Comparison of ENCODE assay signal across 8 mouse cellular contexts in genomic region chr7:80400099-80400498, GRCm38 (mm10). TPM values are rescaled to one million over a fixed set of nuclear protein-coding genes. Genes with fewer than 3 reads are reported as not detected.
A peak's percentile ranks its signal among the peaks of the same experiment; 100 is the strongest.
DNase-seq lines count a peak whose midpoint lies in the region; ATAC-seq and TF ChIP-seq lines count a peak whose summit lies in the region.

No protein-coding gene starts in this region.

- peak overlapping the region; percentile 99 for H3K9ac ChIP-seq in heart, embryonic 13.5 days
- H3K9ac ChIP-seq in limb, embryonic 13.5 days, result peak overlapping the region; percentile 51

- peak overlapping the region; percentile 88 for H3K4me2 ChIP-seq in heart, embryonic 13.5 days
- H3K4me2 ChIP-seq in limb, embryonic 13.5 days (replicated peaks), result peak overlapping the region; percentile 94

- 10% methylated on average over 5 of the region's 5 CpGs for WGBS in cerebellum, adult 2 months
- WGBS in heart, embryonic 13.5 days, result 38% methylated on average over 5 of the region's 5 CpGs
- 39% methylated on average over 5 of the region's 5 CpGs for WGBS in limb, embryonic 13.5 days
- 25% methylated on average over 5 of the region's 5 CpGs for WGBS in small intestine, adult 2 months

- DNase-seq in cerebellum, adult 2 months, result peak; percentile 82 to 85
- DNase-seq in left cerebral cortex, postnatal 14 days (ENCODE audit: low spot score in 2 of 2), result no peak
- no peak for DNase-seq in left cerebral cortex, adult 9 months (ENCODE audit: low spot score in 2 of 2)

- peak overlapping the region; percentile 98 for H3K4me3 ChIP-seq in megakaryocyte, embryonic 14.5 days (replicated peaks)
- H3K4me3 ChIP-seq in cerebellum, adult 2 months (replicated peaks; ENCODE audit: insufficient read depth, low read depth, low read length), result peak overlapping the region; percentile 99
- H3K4me3 ChIP-seq in heart, embryonic 13.5 days, result peak overlapping the region; percentile 94
- H3K4me3 ChIP-seq in limb, embryonic 13.5 days, result no peak overlapping the region
- peak overlapping the region; percentile 11; the same call in 1 of the 2 replicates for H3K4me3 ChIP-seq in small intestine, adult 2 months (ENCODE audit: low read depth, low read length)

- H3K9me3 ChIP-seq in megakaryocyte, embryonic 14.5 days, result no peaks in the 10 kb centered on the region
- H3K9me3 ChIP-seq in heart, embryonic 13.5 days, result no peaks in the 10 kb centered on the region
- no peaks in the 10 kb centered on the region for H3K9me3 ChIP-seq in limb, embryonic 13.5 days

- H3K36me3 ChIP-seq in megakaryocyte, embryonic 14.5 days (replicated peaks; ENCODE audit: low read length), result peaks cover 52% of the 10 kb centered on the region
- H3K36me3 ChIP-seq in heart, embryonic 13.5 days, result peaks cover 35% of the 10 kb centered on the region
- H3K36me3 ChIP-seq in limb, embryonic 13.5 days, result peaks cover 32% of the 10 kb centered on the region
- H3K36me3 ChIP-seq in small intestine, adult 2 months (ENCODE audit: control insufficient read depth, insufficient read depth, low read length), result peaks cover 23% of the 10 kb centered on the region

- peak overlapping the region; percentile 77 for H3K27ac ChIP-seq in cerebellum, adult 2 months (ENCODE audit: insufficient read depth, low read length)
- peak overlapping the region; percentile 96 for H3K27ac ChIP-seq in heart, embryonic 13.5 days (replicated peaks)
- H3K27ac ChIP-seq in limb, embryonic 13.5 days, result peak overlapping the region; percentile 52; the same call in 1 of the 2 replicates
- H3K27ac ChIP-seq in small intestine, adult 2 months (ENCODE audit: insufficient read depth, low read depth, low read length), result no peak overlapping the region

- TF ChIP-seq POLR2A in cerebellum, adult 2 months (IDR thresholded peaks at IDR 0.05; ENCODE audit: borderline replicate concordance, insufficient read depth, low read length), result no peak
- no peak for TF ChIP-seq POLR2A in small intestine, adult 2 months (IDR thresholded peaks at IDR 0.05; ENCODE audit: low read depth, low read length)

- intact Hi-C loops in left cerebral cortex, postnatal 14 days (cut with DNase I), result no loop called here

- peaks cover under 1% of the 10 kb centered on the region for H3K27me3 ChIP-seq in megakaryocyte, embryonic 14.5 days (replicated peaks)
- H3K27me3 ChIP-seq in cerebellum, adult 2 months (ENCODE audit: control insufficient read depth, insufficient read depth, low read length), result no peaks in the 10 kb centered on the region
- H3K27me3 ChIP-seq in heart, embryonic 13.5 days (replicated peaks), result no peaks in the 10 kb centered on the region
- 0 out of 2 replicates have a peak, but pooled peaks cover 5% of the 10 kb centered on the region for H3K27me3 ChIP-seq in limb, embryonic 13.5 days
- H3K27me3 ChIP-seq in small intestine, adult 2 months (ENCODE audit: control insufficient read depth, insufficient read depth, low read length), result no peaks in the 10 kb centered on the region

- no peak for ATAC-seq in megakaryocyte, adult 5-6 weeks (ENCODE audit: poor library complexity, severe bottlenecking)
- no peak for ATAC-seq in heart, embryonic 13.5 days (ENCODE audit: extremely low read depth, insufficient number of reproducible peaks, low FRiP score, low TSS enrichment)
- ATAC-seq in limb, embryonic 13.5 days (ENCODE audit: low FRiP score, low read depth), result no peak

- peaks cover 80% of the 10 kb centered on the region for H3K4me1 ChIP-seq in megakaryocyte, embryonic 14.5 days
- peaks cover 22% of the 10 kb centered on the region for H3K4me1 ChIP-seq in cerebellum, adult 2 months (ENCODE audit: control insufficient read depth, insufficient read depth, low read length)
- H3K4me1 ChIP-seq in heart, embryonic 13.5 days, result peaks cover 58% of the 10 kb centered on the region
- peaks cover 36% of the 10 kb centered on the region for H3K4me1 ChIP-seq in limb, embryonic 13.5 days
- peaks cover 15% of the 10 kb centered on the region for H3K4me1 ChIP-seq in small intestine, adult 2 months (ENCODE audit: control insufficient read depth, insufficient read depth, insufficient read length, low read length)

- no peak for TF ChIP-seq CTCF in cerebellum, adult 2 months (IDR thresholded peaks at IDR 0.05; ENCODE audit: borderline replicate concordance, insufficient read depth, low read depth, low read length)
- TF ChIP-seq CTCF in small intestine, adult 2 months (IDR thresholded peaks at IDR 0.05; ENCODE audit: extremely low read depth, insufficient read length, insufficient replicate concordance, low read depth, low read length), result no peak

RNA-seq across cellular contexts. Expression of gene Furin, which starts 5.1 kb away (rescaled TPM):
- 72.7 and 125 TPM in 2 replicates for polyA plus RNA-seq in megakaryocyte, embryonic 14.5 days (2012; ENCODE audit: insufficient read depth, low replicate concordance)
- total RNA-seq in megakaryocyte, adult 5-6 weeks (2015), result 28.0 and 34.1 TPM in 2 replicates
- total RNA-seq in megakaryocyte, adult 5-6 weeks (2017), result 13.8 and 21.3 TPM in 2 replicates
- 34.4 and 37.3 TPM in 2 replicates for polyA plus RNA-seq in cerebellum, adult 2 months (2012; rRNA removed)
- polyA plus RNA-seq in heart, embryonic 13.5 days (2015; fragmentation: Nextera tagmentation; extraction: Ambion mirVana), result 14.2 and 14.8 TPM in 2 replicates
- 12.0 and 12.5 TPM in 2 replicates for polyA plus RNA-seq in limb, embryonic 13.5 days (2015; fragmentation: Nextera tagmentation; extraction: Ambion mirVana)
- polyA plus RNA-seq in small intestine, adult 2 months (2012; rRNA removed), result 75.2 and 117 TPM in 2 replicates
- 10 to 100 TPM; 38.8 to 46.2 TPM for total RNA-seq in left cerebral cortex, postnatal 14 days (2021)

RNA-seq across cellular contexts. Expression of gene Fes, which starts 12.4 kb away (rescaled TPM):
- polyA plus RNA-seq in megakaryocyte, embryonic 14.5 days (2012; ENCODE audit: insufficient read depth, low replicate concordance), result 42.2 and 53.1 TPM in 2 replicates
- total RNA-seq in megakaryocyte, adult 5-6 weeks (2015), result 260 and 265 TPM in 2 replicates
- total RNA-seq in megakaryocyte, adult 5-6 weeks (2017), result 252 and 267 TPM in 2 replicates
- 4.2 and 4.9 TPM in 2 replicates for polyA plus RNA-seq in cerebellum, adult 2 months (2012; rRNA removed)
- polyA plus RNA-seq in heart, embryonic 13.5 days (2015; fragmentation: Nextera tagmentation; extraction: Ambion mirVana), result 10.7 and 10.8 TPM in 2 replicates
- 11.5 and 14.3 TPM in 2 replicates for polyA plus RNA-seq in limb, embryonic 13.5 days (2015; fragmentation: Nextera tagmentation; extraction: Ambion mirVana)
- polyA plus RNA-seq in small intestine, adult 2 months (2012; rRNA removed), result 15.2 and 16.6 TPM in 2 replicates
- 1 to 10 TPM; 5.6 to 6.7 TPM for total RNA-seq in left cerebral cortex, postnatal 14 days (2021)

RNA-seq across cellular contexts. Expression of gene Man2a2, which starts 28.9 kb away (rescaled TPM):
- polyA plus RNA-seq in megakaryocyte, embryonic 14.5 days (2012; ENCODE audit: insufficient read depth, low replicate concordance), result 36.1 and 38.2 TPM in 2 replicates
- 23.3 and 25.3 TPM in 2 replicates for total RNA-seq in megakaryocyte, adult 5-6 weeks (2015)
- total RNA-seq in megakaryocyte, adult 5-6 weeks (2017), result 27.8 and 39.5 TPM in 2 replicates
- 167 and 188 TPM in 2 replicates for polyA plus RNA-seq in cerebellum, adult 2 months (2012; rRNA removed)
- 15.0 and 19.3 TPM in 2 replicates for polyA plus RNA-seq in heart, embryonic 13.5 days (2015; fragmentation: Nextera tagmentation; extraction: Ambion mirVana)
- 22.0 and 24.4 TPM in 2 replicates for polyA plus RNA-seq in limb, embryonic 13.5 days (2015; fragmentation: Nextera tagmentation; extraction: Ambion mirVana)
- 16.8 and 30.2 TPM in 2 replicates for polyA plus RNA-seq in small intestine, adult 2 months (2012; rRNA removed)
- 100 to 1,000 TPM; 114 to 118 TPM for total RNA-seq in left cerebral cortex, postnatal 14 days (2021)

RNA-seq across cellular contexts. Expression of gene Hddc3, which starts 57.2 kb away (rescaled TPM):
- polyA plus RNA-seq in megakaryocyte, embryonic 14.5 days (2012; ENCODE audit: insufficient read depth, low replicate concordance), result 17.4 and 104 TPM in 2 replicates
- total RNA-seq in megakaryocyte, adult 5-6 weeks (2015), result 6.7 and 8.5 TPM in 2 replicates
- total RNA-seq in megakaryocyte, adult 5-6 weeks (2017), result 6.1 and 11.1 TPM in 2 replicates
- 57.7 and 61.0 TPM in 2 replicates for polyA plus RNA-seq in cerebellum, adult 2 months (2012; rRNA removed)
- 14.5 and 16.5 TPM in 2 replicates for polyA plus RNA-seq in heart, embryonic 13.5 days (2015; fragmentation: Nextera tagmentation; extraction: Ambion mirVana)
- polyA plus RNA-seq in limb, embryonic 13.5 days (2015; fragmentation: Nextera tagmentation; extraction: Ambion mirVana), result 21.5 and 23.5 TPM in 2 replicates
- polyA plus RNA-seq in small intestine, adult 2 months (2012; rRNA removed), result 5.2 and 7.2 TPM in 2 replicates
- total RNA-seq in left cerebral cortex, postnatal 14 days (2021), result 10 to 100 TPM; 42.0 to 53.2 TPM

RNA-seq across cellular contexts. Expression of gene Unc45a, which starts 59.3 kb away (rescaled TPM):
- 37.4 and 78.5 TPM in 2 replicates for polyA plus RNA-seq in megakaryocyte, embryonic 14.5 days (2012; ENCODE audit: insufficient read depth, low replicate concordance)
- total RNA-seq in megakaryocyte, adult 5-6 weeks (2015), result 4.1 and 4.7 TPM in 2 replicates
- total RNA-seq in megakaryocyte, adult 5-6 weeks (2017), result 7.2 and 13.0 TPM in 2 replicates
- 81.8 and 97.8 TPM in 2 replicates for polyA plus RNA-seq in cerebellum, adult 2 months (2012; rRNA removed)
- polyA plus RNA-seq in heart, embryonic 13.5 days (2015; fragmentation: Nextera tagmentation; extraction: Ambion mirVana), result 18.2 and 20.1 TPM in 2 replicates
- 49.7 and 50.4 TPM in 2 replicates for polyA plus RNA-seq in limb, embryonic 13.5 days (2015; fragmentation: Nextera tagmentation; extraction: Ambion mirVana)
- 37.1 and 66.6 TPM in 2 replicates for polyA plus RNA-seq in small intestine, adult 2 months (2012; rRNA removed)
- total RNA-seq in left cerebral cortex, postnatal 14 days (2021), result 10 to 100 TPM; 44.8 to 49.7 TPM

Comparison
In these comparisons a context has a peak if more than half of its experiments do, and no peak if none do; other contexts are left out.
1. DNase-seq: peak in cerebellum, adult 2 months (2 of 2); none in left cerebral cortex, postnatal 14 days (0 of 2) and left cerebral cortex, adult 9 months (0 of 2).